Mouse (Mus musculus): ENCODE measurements at regions not wholly inside any gene's neighbourhood (a gene's known extent, or its start where the extent isn't known, plus 50 kb on each side); places are given as distances from the start of the nearest gene placed in this dataset.
A peak's percentile ranks its signal among the peaks of the same experiment; 100 is the strongest.

DNA sequence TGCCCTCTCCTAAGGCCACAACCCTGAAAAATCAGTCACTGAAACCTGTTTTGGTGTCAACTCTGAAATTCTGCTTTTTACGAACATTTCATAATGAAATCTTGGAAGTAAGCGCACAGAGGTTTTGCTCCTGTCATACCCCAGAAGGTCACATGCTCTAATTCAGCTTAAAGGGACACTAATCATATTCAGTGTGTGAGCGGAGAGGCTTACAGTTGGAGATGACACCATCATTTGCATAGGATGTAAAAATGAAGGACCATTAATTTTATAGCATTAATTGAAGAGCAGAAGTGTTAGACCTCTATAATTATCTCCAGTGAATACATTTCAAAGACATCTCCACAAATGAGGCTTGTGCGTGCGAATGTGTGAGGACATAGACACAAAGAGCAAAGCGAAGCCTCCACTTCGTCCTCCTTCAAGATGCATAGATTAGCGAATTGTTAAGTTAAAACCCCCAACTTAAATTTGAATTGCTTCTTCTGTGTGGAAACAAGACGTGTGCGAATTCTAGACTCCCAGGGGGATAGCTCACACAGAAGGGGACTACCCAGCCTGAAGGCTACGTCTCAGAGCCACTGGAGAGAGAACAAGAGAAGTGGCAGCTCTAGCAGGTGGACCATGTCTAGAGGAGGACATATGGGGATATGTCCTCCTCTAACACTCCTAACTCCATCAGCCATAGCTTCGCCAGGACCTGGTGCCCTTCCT, 479.0 kb upstream of the Kif2a start:
- DNase-seq (ENCODE audit: low spot score in 2 of 2), result no peak

GRCm38 (mm10) chr13:107499296-107499695, 477.4 kb upstream of the Kif2a start:
- DNase-seq (ENCODE audit: low spot score in 2 of 2), result no peak

- no peak for DNase-seq (ENCODE audit: low spot score in 2 of 2)
Measured at GRCm38 (mm10) chr13:107495161-107495732, 473.3 kb upstream of the Kif2a start.

DNA sequence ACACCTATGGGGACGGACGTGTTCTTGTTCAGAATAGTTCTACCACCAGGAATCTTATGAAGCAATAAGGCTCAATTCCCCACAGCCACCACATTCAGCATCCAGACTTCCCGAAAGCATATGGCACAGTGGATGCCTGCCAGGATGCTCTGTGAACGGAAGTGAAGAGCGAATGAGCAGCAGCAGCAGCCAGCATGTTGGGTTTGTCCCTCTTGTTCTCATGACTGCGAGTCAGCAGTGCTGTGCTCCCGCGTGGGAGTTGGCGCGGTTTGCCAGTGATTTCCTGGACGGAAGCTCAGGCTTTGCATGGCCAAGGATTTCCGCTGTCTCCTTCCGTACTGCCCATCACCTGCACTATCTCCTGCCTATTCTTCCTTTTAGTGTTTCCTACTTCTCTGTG, 471.8 kb upstream of the Kif2a start:
- peak; percentile 69 to 75 for DNase-seq (ENCODE audit: low spot score in 2 of 2)

GRCm38 (mm10) chr13:107492448-107492847, 470.5 kb upstream of the Kif2a start:
- DNase-seq (ENCODE audit: low spot score in 2 of 2), result no peak

- no peak for DNase-seq (ENCODE audit: low spot score in 2 of 2)
Measured at GRCm38 (mm10) chr13:107491423-107491822, 469.5 kb upstream of the Kif2a start.

GRCm38 (mm10) chr13:107485400-107486017, 463.6 kb upstream of the Kif2a start:
- no peak for DNase-seq (ENCODE audit: low spot score in 2 of 2)

DNA sequence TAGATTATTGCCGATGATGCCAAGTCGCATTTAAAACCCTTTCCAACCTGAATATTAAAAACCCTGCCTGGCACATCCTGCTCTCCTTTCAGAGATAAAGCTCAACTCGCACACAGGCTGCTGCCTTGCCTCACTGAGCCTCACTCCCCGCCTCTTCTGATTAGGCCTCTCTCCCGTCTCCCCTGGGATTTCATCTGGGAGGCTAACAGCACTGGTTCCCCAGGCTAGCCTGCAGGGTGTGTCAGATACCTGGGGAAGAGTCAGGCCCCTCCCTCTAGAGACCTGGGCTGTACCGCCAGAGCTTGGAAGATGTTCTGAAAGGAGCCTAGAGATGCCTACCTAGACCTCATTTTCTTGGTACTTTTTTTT, 462.7 kb upstream of the Kif2a start:
- DNase-seq (ENCODE audit: low spot score in 2 of 2), result no peak

DNA sequence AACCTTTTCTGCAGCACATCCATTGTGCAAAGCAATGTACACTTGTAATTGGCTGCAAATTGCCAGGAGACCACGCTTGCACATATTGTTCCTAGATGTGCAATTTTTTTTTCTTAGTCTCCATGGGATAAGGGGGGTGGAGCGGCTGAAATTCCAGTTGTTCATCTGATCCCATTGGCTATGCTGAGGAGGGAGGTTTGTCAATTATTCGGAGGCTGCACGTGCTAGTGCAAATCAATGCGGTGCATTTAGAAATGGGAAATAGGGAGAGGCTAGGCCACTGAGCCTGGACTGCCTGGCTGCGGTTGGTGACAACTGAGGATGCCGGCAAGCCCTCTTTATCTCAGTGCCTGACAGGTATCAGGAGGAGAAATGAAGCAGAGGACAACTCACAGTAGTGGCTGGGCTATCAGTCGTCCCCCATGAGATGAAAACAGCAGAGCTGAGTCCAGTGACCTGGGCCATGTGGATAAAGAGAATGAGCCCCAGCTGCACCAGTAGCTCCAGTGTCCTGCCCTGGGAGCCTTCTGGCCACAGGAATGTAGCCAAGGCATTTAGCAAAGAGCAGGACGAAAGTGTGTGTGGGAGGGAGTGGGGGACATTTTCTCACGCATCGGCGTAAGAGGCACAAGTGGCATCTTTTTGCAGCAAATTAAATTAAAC, 462.2 kb upstream of the Kif2a start:
- no peak for DNase-seq (ENCODE audit: low spot score in 2 of 2)

GRCm38 (mm10) chr13:107475166-107475565, 453.2 kb upstream of the Kif2a start:
- no peak for DNase-seq (ENCODE audit: low spot score in 2 of 2)

DNA sequence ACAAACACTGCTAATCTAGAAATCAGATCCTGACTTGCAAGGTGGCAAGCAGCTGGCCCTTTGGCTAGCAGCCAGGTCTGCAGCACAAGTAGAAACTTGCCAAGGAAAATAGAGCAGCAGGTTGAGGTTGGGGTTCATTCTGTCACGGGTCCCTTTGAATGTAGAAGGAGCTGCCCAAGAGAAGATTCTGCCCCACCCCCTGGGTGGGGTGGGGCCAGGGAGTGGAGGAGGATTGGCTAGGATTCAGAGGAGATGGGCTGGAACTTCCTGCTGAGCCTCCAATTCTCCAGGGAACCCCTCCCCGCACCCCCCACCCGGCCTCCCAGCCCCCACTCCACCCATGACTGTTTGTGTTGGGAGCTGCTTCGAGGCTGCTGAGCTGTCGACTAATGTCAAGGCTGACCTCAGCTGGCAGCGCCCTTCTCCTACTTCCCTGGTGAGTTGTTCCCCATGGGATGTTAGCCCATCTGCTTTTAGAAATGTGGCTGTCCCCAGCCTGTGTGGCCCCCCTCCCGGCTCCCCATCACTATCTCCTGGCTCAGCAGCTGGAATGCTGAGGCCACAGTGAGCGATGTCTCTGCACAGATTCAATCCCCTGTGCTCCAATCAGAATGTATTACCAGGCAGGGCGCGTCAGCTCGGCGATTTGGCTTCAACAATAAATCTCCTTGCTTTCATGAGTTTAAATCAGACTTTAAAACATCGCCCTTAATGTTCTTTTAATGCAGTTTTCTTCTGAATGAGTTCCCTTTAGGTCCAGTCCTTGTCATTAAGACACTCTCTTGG, 447.8 kb upstream of the Kif2a start:
- DNase-seq (ENCODE audit: low spot score in 2 of 2), result peak; percentile 24 to 25

DNA sequence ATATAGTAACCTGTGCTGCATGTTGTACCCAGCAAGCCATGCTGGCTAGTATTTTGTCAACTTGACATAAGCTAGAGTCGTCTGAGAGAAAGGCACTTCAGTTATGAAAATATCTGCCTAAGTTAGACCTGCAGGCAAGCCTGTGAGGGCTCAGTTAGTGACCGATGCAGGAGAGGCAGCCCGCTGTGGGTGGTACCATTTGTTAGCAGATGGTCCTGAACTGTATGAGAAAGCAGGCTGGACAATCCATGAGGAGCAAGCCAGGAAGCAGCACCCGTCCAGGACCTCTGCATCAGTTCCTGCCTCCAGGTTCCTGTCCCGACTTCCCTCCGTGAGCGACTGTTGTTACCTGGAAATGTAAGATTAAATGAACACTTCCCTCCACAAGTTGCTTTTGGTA, 440.9 kb upstream of the Kif2a start:
- no peak for DNase-seq (ENCODE audit: low spot score in 2 of 2)

DNA sequence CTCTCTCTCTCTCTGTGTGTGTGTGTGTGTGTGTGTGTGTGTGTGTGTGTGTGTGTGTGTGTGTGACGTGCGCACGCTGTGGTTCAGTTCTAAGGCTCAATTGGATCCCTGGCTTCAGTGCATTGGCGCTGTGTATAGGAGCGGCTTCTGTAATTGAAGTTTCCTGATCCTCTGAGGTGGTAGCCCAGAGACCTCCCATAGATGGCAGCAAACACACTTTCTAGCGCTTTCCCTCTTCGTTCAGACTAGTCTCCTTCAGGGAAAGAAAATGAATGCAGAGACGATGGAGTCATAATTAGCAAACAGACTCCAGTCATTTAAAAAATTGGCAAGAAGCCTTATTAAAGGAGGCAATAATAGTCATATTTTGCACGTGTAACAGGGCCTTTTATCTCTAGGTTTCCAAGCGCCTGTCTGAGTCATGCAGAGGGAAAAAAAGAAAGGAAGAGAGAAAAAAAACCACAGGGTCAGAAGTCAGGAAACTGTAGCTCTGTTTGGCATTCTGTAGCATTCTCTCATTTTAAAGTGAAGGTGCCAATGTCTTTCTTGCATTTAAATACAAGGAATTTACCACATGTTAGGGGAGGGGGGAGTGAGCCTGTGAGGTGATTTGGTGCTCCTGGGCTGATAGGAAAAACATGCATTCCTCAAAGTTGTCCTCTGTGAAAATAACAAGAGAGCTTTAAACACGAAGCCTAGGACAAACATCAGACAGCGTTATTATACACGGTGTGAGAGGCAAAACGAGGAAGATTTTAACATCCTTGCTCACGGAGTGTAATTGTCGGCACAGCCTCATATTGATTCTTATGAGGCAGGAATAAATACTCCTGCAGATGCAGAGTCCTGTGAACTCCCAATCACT, 439.4 kb upstream of the Kif2a start:
- peak; percentile 70 to 75 for DNase-seq (ENCODE audit: low spot score in 2 of 2)

- DNase-seq (ENCODE audit: low spot score in 2 of 2), result no peak
Measured at GRCm38 (mm10) chr13:107458730-107459129, 436.8 kb upstream of the Kif2a start.

DNA sequence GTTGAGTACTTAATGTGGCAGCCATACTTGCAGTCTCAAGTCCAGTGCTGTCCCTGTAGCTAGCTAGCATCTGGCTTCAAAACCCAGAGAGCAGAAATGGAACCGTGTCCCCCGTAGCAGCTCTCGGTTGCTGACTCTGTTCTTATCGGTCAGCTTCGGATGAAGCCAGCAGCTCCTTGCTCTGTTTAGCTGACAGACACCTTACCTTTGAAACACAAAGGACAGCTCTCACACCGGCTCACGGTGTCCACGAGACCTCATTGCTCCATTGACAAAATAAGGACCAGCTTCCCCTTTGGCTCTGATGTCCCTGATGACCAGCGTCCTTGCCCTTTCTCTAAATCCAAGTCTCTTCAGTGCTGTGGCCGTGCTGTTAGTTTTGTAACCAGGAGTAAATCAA, 435.3 kb upstream of the Kif2a start:
- DNase-seq (ENCODE audit: low spot score in 2 of 2), result no peak

GRCm38 (mm10) chr13:107456394-107456793, 434.5 kb upstream of the Kif2a start:
- no peak for DNase-seq (ENCODE audit: low spot score in 2 of 2)

- DNase-seq (ENCODE audit: low spot score in 2 of 2), result peak; percentile 55 to 66
Measured at GRCm38 (mm10) chr13:107449598-107450179, 427.8 kb upstream of the Kif2a start.

DNA sequence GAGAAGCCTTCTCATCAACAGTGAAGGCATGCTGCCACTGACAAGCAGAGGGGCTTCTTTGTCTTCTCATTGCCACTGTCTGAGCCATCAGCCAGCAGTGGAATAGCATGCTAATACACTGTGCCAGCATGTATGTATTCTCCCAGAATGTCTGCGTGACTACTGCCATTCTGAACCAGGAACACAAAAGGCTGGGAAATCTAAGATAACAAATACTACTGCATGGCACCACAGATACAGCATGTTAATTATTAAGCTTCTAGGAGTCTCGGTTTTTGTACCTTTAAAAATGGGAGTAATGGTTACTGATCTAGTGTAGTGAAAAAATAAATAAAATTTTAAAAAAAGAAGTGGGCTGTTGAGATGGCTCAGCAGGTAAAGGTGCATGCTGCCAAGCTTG, 425.9 kb upstream of the Kif2a start:
- no peak for DNase-seq (ENCODE audit: low spot score in 2 of 2)

DNA sequence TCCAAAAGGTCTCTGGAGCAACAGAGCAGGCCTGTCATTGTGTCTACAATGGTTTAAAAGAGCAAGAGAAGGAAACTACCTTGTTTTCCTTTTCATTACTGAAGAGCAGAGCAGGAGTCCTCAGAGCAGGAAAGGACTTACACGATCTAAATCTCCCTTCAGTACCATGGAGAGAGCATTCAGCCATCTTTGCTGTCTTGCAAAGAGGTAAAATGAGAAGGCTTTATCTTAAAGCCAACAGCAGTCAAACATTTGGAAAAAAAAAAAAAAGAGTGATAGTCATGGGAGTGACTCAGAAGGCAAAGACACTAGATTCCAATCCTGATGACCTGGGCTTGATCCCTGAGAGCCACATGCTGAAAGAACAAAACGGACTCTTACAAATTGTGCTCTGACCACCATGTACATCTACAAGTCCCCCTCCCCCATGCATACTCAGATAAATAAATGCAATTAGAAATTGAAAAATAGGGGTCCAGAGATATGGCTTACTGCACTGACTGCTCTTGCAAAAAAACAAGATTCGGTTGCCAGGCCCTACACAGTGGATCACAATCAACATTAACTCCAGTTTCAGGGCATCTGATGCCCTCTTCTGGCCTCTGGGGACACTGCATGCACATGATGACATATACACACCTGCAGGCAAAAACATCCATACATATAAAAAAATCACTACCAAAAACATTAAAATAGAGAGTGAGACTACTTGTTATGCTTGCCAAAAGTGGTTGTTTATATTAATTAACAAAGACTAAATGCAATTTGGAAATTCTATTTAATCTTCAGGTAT, 397.6 kb upstream of the Kif2a start:
- no peak for DNase-seq (ENCODE audit: low spot score in 2 of 2)

Data from layer of hippocampus, postnatal 10 days (tissue).